Mouse (Mus musculus): ENCODE data around the gene Galnt16. TPM values are rescaled to one million over a fixed set of nuclear protein-coding genes. Genes with fewer than 3 reads are reported as not detected.
A peak's percentile ranks its signal among the peaks of the same experiment; 100 is the strongest.

Gene Galnt16
- total and polyA plus RNA-seq, 3 experiments, result 0.08 TPM; not detected in 2

DNA sequence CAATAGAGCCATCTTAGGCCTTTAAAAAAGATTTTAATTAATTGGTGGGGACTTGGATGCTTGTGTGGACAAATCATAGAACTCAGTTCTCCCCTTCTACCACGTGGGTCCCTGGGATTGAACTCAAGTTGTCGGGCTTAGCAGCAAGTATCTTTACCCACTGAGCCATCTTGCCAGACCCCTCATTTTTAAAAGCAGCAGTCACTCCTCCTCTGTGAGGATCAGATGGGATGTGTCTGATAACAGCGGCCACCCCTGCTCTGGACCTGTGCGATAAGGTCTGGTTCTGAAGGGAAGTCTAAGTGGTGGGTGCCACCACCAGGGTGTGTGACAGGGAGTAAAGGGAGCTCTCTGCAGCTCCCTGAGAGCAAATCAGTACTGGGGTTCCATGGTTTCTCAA is 77.5 kb downstream of the Galnt16 start (continued):
- peak; percentile 92 for TF ChIP-seq TCF12 (IDR thresholded peaks at IDR 0.05; ENCODE audit: low read depth, low read length)
- peak; percentile 53; the same call in 1 of the 2 replicates for TF ChIP-seq MAX (IDR thresholded peaks at IDR 0.05; ENCODE audit: low read length)
- peak; percentile 82 for TF ChIP-seq TBP (IDR thresholded peaks at IDR 0.05; ENCODE audit: low read depth, low read length)
- TF ChIP-seq MAZ (IDR thresholded peaks at IDR 0.05; ENCODE audit: low read depth, low read length), result peak; percentile 74; the same call in 1 of the 2 replicates
- TF ChIP-seq SMC3 (IDR thresholded peaks at IDR 0.05; ENCODE audit: low read depth, low read length), result no peak
- TF ChIP-seq ZMIZ1 (IDR thresholded peaks at IDR 0.05; ENCODE audit: low read depth, low read length), result no peak
- TF ChIP-seq ZKSCAN1 (IDR thresholded peaks at IDR 0.05; ENCODE audit: low read depth, low read length), result no peak
- no peak for TF ChIP-seq MYB (IDR thresholded peaks at IDR 0.05; ENCODE audit: low read depth, low read length)
- TF ChIP-seq CHD1 (IDR thresholded peaks at IDR 0.05; ENCODE audit: low read depth, low read length), result no peak
- TF ChIP-seq USF1 (IDR thresholded peaks at IDR 0.05; ENCODE audit: low read depth, low read length), result peak; percentile 62
- peak; percentile 72 for TF ChIP-seq TAL1 (IDR thresholded peaks at IDR 0.05; ENCODE audit: low read length)

DNA sequence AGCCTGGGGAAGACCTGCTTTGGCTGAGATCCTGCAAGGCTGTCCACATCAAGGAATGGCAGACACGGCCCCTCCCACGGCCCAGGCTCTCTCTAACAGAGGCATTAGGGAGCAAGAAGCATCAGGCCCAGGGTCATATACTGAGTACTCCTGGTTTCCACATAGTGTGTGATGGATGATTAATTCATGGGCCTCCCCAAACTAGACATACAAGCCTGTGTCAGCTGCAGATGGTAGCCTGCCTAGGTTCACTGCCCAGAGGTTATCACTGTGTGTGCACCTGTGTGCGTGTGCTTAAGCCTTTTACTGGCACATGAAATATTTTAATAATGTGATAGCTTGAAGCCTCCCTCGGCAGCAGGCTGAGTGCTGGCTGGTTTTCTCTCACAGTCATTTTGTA is 77.9 kb downstream of the Galnt16 start:
- peaks cover 24 to 42% of the 10 kb centered on the region in 2 experiments for H3K4me1 ChIP-seq (ENCODE audit: control insufficient read depth in 1 of 2, insufficient read depth in 2 of 2, low read length in 2 of 2)
- peaks cover 0 to 34% of the 10 kb centered on the region in 2 experiments; a peak in 2 of 4 replicates for H3K36me3 ChIP-seq (ENCODE audit: control insufficient read depth in 1 of 2, insufficient read depth in 2 of 2, low read length in 2 of 2)
- no peaks in the 10 kb centered on the region for H3K79me2 ChIP-seq (ENCODE audit: control insufficient read depth, insufficient read depth, low read length, poor library complexity)
- no peaks in the 10 kb centered on the region for H3K27me3 ChIP-seq (ENCODE audit: control insufficient read depth in 1 of 2, insufficient read depth in 2 of 2, low read length in 2 of 2)
- no peak overlapping the region; the same call in 1 of the 2 replicates for H3K27ac ChIP-seq (ENCODE audit: control insufficient read depth, low read depth, low read length)
- DNase-seq (ENCODE audit: low read depth, low spot score), result no peak
- no peak overlapping the region for H3K9ac ChIP-seq (ENCODE audit: control insufficient read depth, low read depth, low read length, poor library complexity, severe bottlenecking)
- no peak overlapping the region for H3K4me3 ChIP-seq (ENCODE audit: control insufficient read depth in 1 of 2, insufficient read depth in 1 of 2, low read depth in 2 of 2, low read length in 2 of 2)
- no peak for TF ChIP-seq GATA1 (IDR thresholded peaks at IDR 0.05; ENCODE audit: low read depth, low read length)
- no peak for TF ChIP-seq ZMIZ1 (IDR thresholded peaks at IDR 0.05; ENCODE audit: low read depth, low read length)
- TF ChIP-seq ELF1 (IDR thresholded peaks at IDR 0.05; ENCODE audit: low read depth, low read length), result no peak
- no peak for TF ChIP-seq USF1 (IDR thresholded peaks at IDR 0.05; ENCODE audit: low read depth, low read length)
- no peak for TF ChIP-seq TCF12 (IDR thresholded peaks at IDR 0.05; ENCODE audit: low read depth, low read length)
- TF ChIP-seq MYC (IDR thresholded peaks at IDR 0.05; ENCODE audit: low read depth, low read length), result no peak
- TF ChIP-seq SMC3 (IDR thresholded peaks at IDR 0.05; ENCODE audit: low read depth, low read length), result no peak
- no peak for TF ChIP-seq POLR2A (IDR thresholded peaks at IDR 0.05; ENCODE audit: control insufficient read depth in 1 of 2, insufficient read depth in 1 of 2, low read depth in 1 of 2, low read length in 2 of 2, poor library complexity in 1 of 2)
- no peak for TF ChIP-seq ETS1 (IDR thresholded peaks at IDR 0.05; ENCODE audit: low read depth, low read length)
- no peak for TF ChIP-seq NRF1 (IDR thresholded peaks at IDR 0.05; ENCODE audit: insufficient read depth, low read depth, low read length, poor library complexity, severe bottlenecking)
- TF ChIP-seq RAD21 (IDR thresholded peaks at IDR 0.05; ENCODE audit: low read depth, low read length), result no peak
- no peak for TF ChIP-seq NELFE (IDR thresholded peaks at IDR 0.05; ENCODE audit: low read depth, low read length)
- TF ChIP-seq MEF2A (IDR thresholded peaks at IDR 0.05; ENCODE audit: extremely low read depth, insufficient replicate concordance, low read depth, low read length, poor library complexity, severe bottlenecking), result no peak
- no peak for TF ChIP-seq CTCF (IDR thresholded peaks at IDR 0.05 in 2 of 3, conservative IDR thresholded peaks at IDR 0.05 in 1 of 3; ENCODE audit: control insufficient read depth in 1 of 3, insufficient read depth in 1 of 3, low read depth in 2 of 3, low read length in 3 of 3, poor library complexity in 1 of 3, severe bottlenecking in 1 of 3)
- no peak for TF ChIP-seq CHD1 (IDR thresholded peaks at IDR 0.05; ENCODE audit: low read depth, low read length)
- no peak for TF ChIP-seq ZKSCAN1 (IDR thresholded peaks at IDR 0.05; ENCODE audit: low read depth, low read length)
- no peak for TF ChIP-seq ZNF384 (IDR thresholded peaks at IDR 0.05; ENCODE audit: low read depth, low read length)
- no peaks in the 10 kb centered on the region for H3K9me3 ChIP-seq (replicated peaks; ENCODE audit: insufficient read depth, low read length)
